Mouse (Mus musculus): ENCODE results near the gene Fyb.

DNA sequence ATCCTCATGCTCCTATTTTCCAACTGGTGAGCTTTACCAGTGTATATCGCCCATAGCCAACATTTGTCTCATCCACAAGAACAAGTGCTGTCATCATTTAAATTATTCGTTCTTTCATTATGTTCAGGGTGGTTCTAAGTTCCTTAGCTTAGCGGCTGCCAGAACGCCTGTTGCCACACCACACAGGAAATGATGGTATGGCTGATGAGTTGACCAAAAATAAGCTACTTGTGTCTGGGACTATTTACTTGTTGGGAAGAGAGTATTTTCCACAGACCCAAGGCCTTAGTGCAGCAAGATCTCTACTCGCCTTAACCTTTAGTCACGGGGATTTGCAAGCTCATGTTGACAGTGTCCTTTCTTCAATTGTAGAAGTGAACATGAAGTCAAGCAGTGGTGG, 34.3 kb downstream of the Fyb start:
- TF ChIP-seq CTCF (IDR thresholded peaks at IDR 0.05; ENCODE audit: low read depth, low read length) (no peak), POLR2A (IDR thresholded peaks at IDR 0.05; ENCODE audit: insufficient read depth, low read length) (no peak)

Data from ES-Bruce4 (cell line).